Mouse (Mus musculus) forebrain, embryonic 16.5 days (tissue): ENCODE measurements around the gene Focad. TPM values are rescaled to one million over a fixed set of nuclear protein-coding genes. Genes with fewer than 3 reads are reported as not detected.

Experiments
- ATAC-seq: fragments of 200-750 bp; cut with Nextera tagmentation; 2 replicates; pipeline ENCODE4 v1.8.0; 2017; ENCODE audit warnings: mild to moderate bottlenecking, moderate library complexity
- H3K27ac ChIP-seq: fragments of 300-500 bp; sonication (generic); 2 replicates; pipeline ENCODE4 v1.5.1; 2014; ENCODE audit warnings: low read length, control low read depth
- H3K27me3 ChIP-seq: fragments of 300-500 bp; sonication (generic); replicated peaks from 2 replicates; pipeline ENCODE4 v1.6.1; 2014; ENCODE audit warnings: low read length; ENCODE audit not compliant: control insufficient read depth, insufficient read depth
- H3K36me3 ChIP-seq: fragments of 300-500 bp; sonication (generic); 2 replicates; pipeline ENCODE4 v1.6.1; 2014; ENCODE audit not compliant: control insufficient read depth, insufficient read depth
- H3K4me1 ChIP-seq: fragments of 300-500 bp; sonication (generic); replicated peaks from 2 replicates; pipeline ENCODE4 v1.6.1; 2014; ENCODE audit warnings: low read length; ENCODE audit not compliant: control insufficient read depth, insufficient read depth
- H3K4me2 ChIP-seq: fragments of 300-500 bp; sonication (generic); 2 replicates; pipeline ENCODE4 v1.6.1; 2014; ENCODE audit warnings: mild to moderate bottlenecking, low read length, control low read depth
- H3K4me3 ChIP-seq: fragments of 300-500 bp; sonication (generic); replicated peaks from 2 replicates; pipeline ENCODE4 v1.5.1; 2014; ENCODE audit warnings: mild to moderate bottlenecking, low read length, control low read depth
- H3K9ac ChIP-seq: fragments of 300-500 bp; sonication (generic); replicated peaks from 2 replicates; pipeline ENCODE4 v1.6.1; 2014; ENCODE audit warnings: low read depth, low read length, control low read depth
- H3K9me3 ChIP-seq: fragments of 300-500 bp; sonication (generic); 2 replicates; pipeline ENCODE4 v1.6.1; 2016; ENCODE audit warnings: low read length; ENCODE audit not compliant: control insufficient read depth
- WGBS: fragments of 180-500 bp; shearing (Covaris S2); extraction: QIAGEN DNeasy Blood & Tissue Kit; methylation state at CpG from one replicate; pipeline ENCODE4 v1.1.7; 2014; 5-methylcytosine and 5-hydroxymethylcytosine counted together
- polyA plus RNA-seq: library from polyadenylated mRNA; unstranded; fragments of >200 nt; fragmentation: Nextera tagmentation; extraction: Ambion mirVana; gene quantifications from 2 replicates; pipeline ENCODE4 v1.2.1, GENCODE M21; 2015

Gene Focad
- polyA plus RNA-seq, 1 experiment from 2014 or later = 21.1 TPM

DNA sequence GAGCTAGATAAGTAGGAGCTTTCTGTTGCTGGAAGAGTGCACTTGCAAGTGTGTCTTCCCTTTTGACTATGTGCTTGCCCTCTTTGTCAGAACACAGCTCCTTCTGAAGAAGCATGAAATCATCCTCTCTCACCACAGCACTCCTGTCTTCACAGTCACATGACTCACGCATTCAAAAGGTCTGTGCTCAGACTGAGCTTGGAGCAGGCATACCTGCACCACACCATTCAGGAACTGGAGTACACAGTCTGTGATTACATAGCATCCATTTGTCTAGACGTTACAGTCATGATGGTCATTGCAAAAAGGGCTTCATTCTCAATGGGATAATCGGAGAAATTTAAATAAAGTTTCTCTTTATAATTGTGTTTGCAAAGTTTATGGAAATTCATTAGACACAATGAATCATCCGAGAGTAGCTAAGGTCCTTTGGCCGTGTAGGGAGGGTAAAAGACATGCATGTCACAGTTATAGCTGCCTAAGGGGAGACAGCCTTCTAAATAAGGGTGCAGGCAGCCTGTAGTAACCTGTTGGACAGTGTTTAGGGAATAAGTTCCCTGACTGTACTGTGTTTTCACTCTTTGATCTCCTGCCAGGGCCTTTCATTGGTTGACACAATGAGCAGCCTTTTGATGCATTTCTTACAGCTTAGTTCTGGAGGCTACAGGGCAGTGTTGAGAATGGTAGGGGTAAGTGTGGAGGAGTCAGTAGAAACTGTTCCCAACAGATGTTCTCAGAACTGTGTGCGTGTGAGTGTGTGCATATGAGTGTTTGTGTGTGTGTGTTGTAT lies 206.6 kb downstream of the Focad start:
- Histone ChIP-seq H3K27me3 (no peaks in the 10 kb centered on the region), H3K4me2 (no peak overlapping the region), H3K27ac (no peak overlapping the region), H3K9ac (no peak overlapping the region), H3K9me3 (no peaks in the 10 kb centered on the region), H3K4me1 (no peaks in the 10 kb centered on the region), H3K36me3 (no peaks in the 10 kb centered on the region), H3K4me3 (no peak overlapping the region)
- WGBS = 48% methylated on average over 6 of the region's 6 CpGs
- no peak for ATAC-seq

DNA sequence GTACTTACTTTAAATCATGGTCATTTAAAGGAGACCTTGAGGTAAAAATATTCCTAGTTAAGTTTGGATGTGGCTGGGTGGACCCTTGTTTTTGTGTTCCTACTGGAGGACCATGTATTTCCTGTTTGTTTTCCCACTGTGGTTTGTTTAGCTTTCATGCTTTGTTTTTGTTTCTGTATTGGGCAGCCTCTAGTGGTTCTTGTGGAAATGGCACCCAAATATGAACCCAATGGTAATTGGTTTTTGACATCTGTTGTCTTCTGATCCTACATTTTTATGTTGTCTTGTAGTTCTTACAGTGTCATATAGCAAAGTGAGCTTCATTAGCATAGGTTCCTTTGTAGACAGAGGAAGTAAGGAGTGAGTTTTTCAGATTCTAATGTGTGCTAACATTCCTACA lies 207.9 kb downstream of the Focad start:
- Histone ChIP-seq H3K4me2 (no peak overlapping the region), H3K27me3 (no peaks in the 10 kb centered on the region), H3K4me3 (no peak overlapping the region), H3K4me1 (no peaks in the 10 kb centered on the region), H3K9me3 (no peaks in the 10 kb centered on the region), H3K27ac (no peak overlapping the region), H3K9ac (no peak overlapping the region), H3K36me3 (no peaks in the 10 kb centered on the region)
- peak; percentile 43; the same call in 1 of the 2 replicates for ATAC-seq

DNA sequence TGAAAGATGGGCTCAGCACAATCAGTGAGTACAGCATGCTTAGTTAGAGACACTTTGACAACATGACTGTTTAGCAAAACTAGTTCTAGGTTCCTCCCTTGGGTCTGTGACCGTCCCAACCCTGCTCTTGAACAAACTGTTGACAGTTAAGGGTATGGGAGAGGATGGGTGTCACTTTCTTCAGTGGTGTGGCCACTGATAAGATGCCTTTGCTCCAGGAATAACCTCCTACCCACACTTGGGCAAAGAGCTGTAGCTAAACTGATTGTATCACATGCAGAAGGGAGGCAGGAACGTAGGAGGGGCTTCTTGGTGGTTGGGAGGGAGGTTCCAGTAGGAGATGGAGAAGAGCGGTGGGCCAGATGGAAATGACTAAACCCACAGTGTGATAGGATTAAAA lies 213.3 kb downstream of the Focad start:
- Histone ChIP-seq H3K9me3 (no peaks in the 10 kb centered on the region), H3K4me1 (no peaks in the 10 kb centered on the region), H3K27me3 (no peaks in the 10 kb centered on the region), H3K27ac (no peak overlapping the region), H3K36me3 (no peaks in the 10 kb centered on the region), H3K4me3 (no peak overlapping the region), H3K4me2 (no peak overlapping the region), H3K9ac (no peak overlapping the region)
- WGBS = 93% methylated on average over 3 of the region's 3 CpGs
- ATAC-seq = no peak

DNA sequence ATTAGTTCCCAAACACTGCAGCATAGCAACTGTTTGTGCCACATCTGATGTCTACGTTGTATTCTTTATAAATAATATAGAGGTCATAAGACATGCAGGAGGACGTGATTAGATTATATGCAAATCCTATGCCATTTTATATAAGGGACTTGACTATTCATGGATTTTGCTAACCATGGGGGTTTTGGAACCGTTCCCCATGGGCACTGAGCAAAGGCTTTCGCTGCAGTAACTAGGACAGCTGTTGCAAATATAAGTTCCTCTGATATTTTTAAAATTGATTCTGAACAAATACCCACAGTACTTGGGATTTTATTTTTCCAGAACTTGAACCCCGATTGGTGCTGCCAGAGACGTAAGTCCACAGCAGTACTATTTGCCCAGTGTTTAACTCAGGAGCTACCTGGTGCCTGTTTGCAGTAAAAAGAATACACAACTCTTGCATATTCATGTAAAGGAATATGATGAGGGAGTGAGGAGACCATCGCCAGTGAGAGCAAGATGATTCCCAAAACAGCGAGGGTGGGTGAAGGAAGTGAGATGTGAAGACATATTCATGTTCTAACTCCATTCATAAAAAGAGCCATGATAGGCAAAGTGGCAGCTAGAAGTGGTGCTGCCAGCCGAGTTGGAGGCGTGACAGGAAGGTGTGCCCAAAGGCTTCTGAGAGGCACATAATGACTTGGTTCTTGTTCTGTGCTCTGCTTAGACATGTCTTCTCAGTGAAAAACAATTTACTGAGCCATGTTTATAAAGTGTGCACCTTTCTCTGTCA lies 214.1 kb downstream of the Focad start:
- 88% methylated on average over 10 of the region's 10 CpGs for WGBS

DNA sequence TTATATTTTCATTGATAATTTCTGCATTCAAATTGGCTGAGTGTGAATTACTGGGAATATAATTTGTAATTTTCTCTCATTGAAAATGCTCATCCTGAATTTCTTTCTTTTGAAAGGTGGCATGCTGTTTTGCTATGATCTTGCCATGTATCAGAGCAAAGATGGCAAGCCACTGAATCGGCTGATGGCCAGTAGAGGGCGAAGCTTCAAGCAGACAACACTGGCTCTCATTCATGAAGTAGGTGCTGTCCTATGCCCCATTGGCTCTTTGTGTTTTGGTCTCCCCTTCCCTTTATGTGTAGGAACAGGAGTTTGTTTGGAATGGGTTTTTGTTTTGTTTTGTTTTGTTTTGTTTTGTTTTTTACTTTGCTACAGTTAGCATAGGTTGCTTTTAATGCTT lies 215.2 kb downstream of the Focad start:
- H3K4me1 ChIP-seq = no peaks in the 10 kb centered on the region
- no peak for ATAC-seq
- no peaks in the 10 kb centered on the region for H3K9me3 ChIP-seq
- H3K4me3 ChIP-seq = no peak overlapping the region
- 33% methylated on average over 2 of the region's 2 CpGs for WGBS
- no peak overlapping the region for H3K4me2 ChIP-seq
- no peak overlapping the region for H3K27ac ChIP-seq
- no peaks in the 10 kb centered on the region for H3K27me3 ChIP-seq
- no peak overlapping the region for H3K9ac ChIP-seq
- no peaks in the 10 kb centered on the region for H3K36me3 ChIP-seq

More for the DNA sequence above, 214.1 kb downstream of the Focad start:
- Histone ChIP-seq H3K27me3 (no peaks in the 10 kb centered on the region), H3K27ac (no peak overlapping the region), H3K4me3 (no peak overlapping the region), H3K4me1 (no peaks in the 10 kb centered on the region), H3K4me2 (no peak overlapping the region), H3K9ac (no peak overlapping the region), H3K9me3 (no peaks in the 10 kb centered on the region), H3K36me3 (no peaks in the 10 kb centered on the region)
- no peak for ATAC-seq

DNA sequence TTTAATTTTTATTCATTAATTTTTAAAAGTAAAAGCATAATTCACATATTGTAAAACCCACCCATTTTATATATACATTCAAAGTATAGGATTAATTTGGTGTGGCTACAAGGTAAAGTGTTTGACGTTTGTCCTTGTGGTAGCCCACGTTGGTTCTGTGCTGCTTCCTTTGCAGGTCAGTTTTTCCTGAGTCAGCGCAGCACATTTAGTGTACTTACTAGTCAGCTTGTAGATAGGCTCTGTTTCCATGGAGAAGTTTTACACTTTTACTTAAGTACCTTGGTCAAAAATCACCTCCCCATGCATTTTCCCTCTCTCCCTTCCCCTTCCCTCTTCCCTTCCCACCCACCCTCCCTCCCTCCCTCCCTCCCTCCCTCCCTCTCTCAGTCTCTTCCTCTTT lies 220.5 kb downstream of the Focad start:
- no peaks in the 10 kb centered on the region for H3K4me1 ChIP-seq
- no peaks in the 10 kb centered on the region for H3K9me3 ChIP-seq
- H3K27ac ChIP-seq = no peak overlapping the region
- no peaks in the 10 kb centered on the region for H3K27me3 ChIP-seq
- no peaks in the 10 kb centered on the region for H3K36me3 ChIP-seq
- ATAC-seq = no peak
- WGBS = 82% methylated on average over 3 of the region's 3 CpGs
- no peak overlapping the region for H3K4me2 ChIP-seq
- H3K4me3 ChIP-seq = no peak overlapping the region
- no peak overlapping the region for H3K9ac ChIP-seq

DNA sequence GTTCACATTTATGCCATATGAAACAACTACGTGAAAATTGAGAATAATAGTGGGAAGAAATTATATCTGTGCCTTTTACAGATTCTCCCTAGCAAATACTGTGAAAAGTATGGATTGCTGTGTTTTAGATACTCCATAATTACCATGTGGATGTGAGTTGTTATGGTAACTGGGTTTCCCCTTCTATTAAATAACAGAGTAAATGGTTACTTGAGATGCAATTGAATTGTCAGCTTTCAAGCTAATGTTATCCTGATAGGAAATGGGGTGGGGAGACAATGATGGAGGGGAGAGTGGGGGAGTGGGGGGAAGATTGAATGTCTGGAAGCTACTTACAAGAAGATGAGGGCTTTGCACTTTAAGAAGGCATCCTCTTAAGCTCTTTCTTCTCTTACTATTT lies 225.6 kb downstream of the Focad start:
- no peaks in the 10 kb centered on the region for H3K4me1 ChIP-seq
- H3K9ac ChIP-seq = no peak overlapping the region
- WGBS = 56% methylated on average over 1 of the region's 1 CpGs
- H3K27ac ChIP-seq = no peak overlapping the region; the same call in 1 of the 2 replicates
- H3K4me3 ChIP-seq = no peak overlapping the region
- peak; percentile 95 for ATAC-seq
- H3K27me3 ChIP-seq = no peaks in the 10 kb centered on the region
- no peaks in the 10 kb centered on the region for H3K36me3 ChIP-seq
- no peaks in the 10 kb centered on the region for H3K9me3 ChIP-seq
- no peak overlapping the region for H3K4me2 ChIP-seq

DNA sequence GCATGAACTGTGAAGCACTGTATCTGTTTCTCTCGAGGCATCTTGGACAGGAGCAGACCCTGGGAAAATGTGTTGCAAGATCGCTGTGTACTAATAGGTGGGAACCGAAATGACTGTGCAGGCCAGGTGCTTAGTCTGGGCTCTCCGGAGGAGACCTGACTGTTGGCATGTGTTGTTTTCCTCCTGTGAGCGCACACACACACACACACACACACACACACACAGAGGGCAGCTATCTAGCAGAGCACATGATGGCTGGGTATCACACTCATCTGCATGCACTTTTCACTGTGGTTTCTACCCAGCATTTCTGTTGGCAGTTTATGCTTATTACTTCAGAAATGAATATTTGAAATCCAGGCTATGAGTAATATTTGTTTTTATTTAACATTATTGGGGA lies 231.0 kb downstream of the Focad start:
- no peak overlapping the region for H3K4me3 ChIP-seq
- no peak overlapping the region for H3K4me2 ChIP-seq
- no peak for ATAC-seq
- H3K27ac ChIP-seq = no peak overlapping the region
- no peaks in the 10 kb centered on the region for H3K27me3 ChIP-seq
- H3K9me3 ChIP-seq = no peaks in the 10 kb centered on the region
- 90% methylated on average over 5 of the region's 5 CpGs for WGBS
- H3K4me1 ChIP-seq = no peaks in the 10 kb centered on the region
- no peak overlapping the region for H3K9ac ChIP-seq
- H3K36me3 ChIP-seq = no peaks in the 10 kb centered on the region

DNA sequence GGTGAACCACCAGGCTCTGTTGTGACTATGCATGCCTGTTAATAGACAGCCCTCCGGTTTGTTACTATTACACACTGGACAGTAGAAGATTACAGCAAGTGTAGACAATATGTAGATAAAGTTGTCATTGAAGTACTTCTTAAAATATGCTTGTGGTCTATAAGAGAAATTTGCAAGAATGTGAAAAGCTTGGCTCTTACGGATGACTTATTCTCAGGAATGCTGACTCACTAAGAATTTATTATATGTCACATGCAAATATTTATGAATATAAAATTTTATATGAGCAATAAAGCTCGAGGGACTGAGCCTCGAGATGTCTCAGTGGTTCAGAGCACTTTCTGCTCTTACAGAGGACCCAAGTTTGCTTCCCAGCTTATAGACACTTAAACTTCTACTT lies 240.1 kb downstream of the Focad start:
- H3K27me3 ChIP-seq = no peaks in the 10 kb centered on the region
- no peak for ATAC-seq
- peaks cover 10% of the 10 kb centered on the region for H3K4me1 ChIP-seq
- H3K27ac ChIP-seq = no peak overlapping the region
- no peak overlapping the region for H3K4me2 ChIP-seq
- no peaks in the 10 kb centered on the region for H3K9me3 ChIP-seq
- WGBS = 88% methylated on average over 4 of the region's 4 CpGs
- no peak overlapping the region for H3K9ac ChIP-seq
- H3K4me3 ChIP-seq = no peak overlapping the region
- H3K36me3 ChIP-seq = no peaks in the 10 kb centered on the region
